Mouse (Mus musculus): ENCODE data around the gene Fam126a. TPM values are rescaled to one million over a fixed set of nuclear protein-coding genes. Genes with fewer than 3 reads are reported as not detected.

Fam126a gene
- polyA plus RNA-seq, 1 experiment, result 5.6 TPM

GRCm38 (mm10) chr5:23909256-23909655 is 121.2 kb downstream of the Fam126a start:
- Histone ChIP-seq H3K4me3 (replicated peaks; ENCODE audit: insufficient read depth, low read depth, low read length) (no peak overlapping the region), H3K27ac (ENCODE audit: insufficient read depth, low read length) (no peak overlapping the region), H3K4me1 (ENCODE audit: control insufficient read depth, insufficient read depth, low read length) (no peaks in the 10 kb centered on the region), H3K27me3 (ENCODE audit: control insufficient read depth, insufficient read depth, low read length) (no peaks in the 10 kb centered on the region)
- TF ChIP-seq CTCF (IDR thresholded peaks at IDR 0.05; ENCODE audit: borderline replicate concordance, insufficient read depth, low read depth, low read length) (no peak), POLR2A (IDR thresholded peaks at IDR 0.05; ENCODE audit: borderline replicate concordance, insufficient read depth, low read length) (no peak)
- 93% methylated on average over 3 of the region's 3 CpGs for WGBS
- no peak for DNase-seq

GRCm38 (mm10) chr5:23908486-23909090 is 121.9 kb downstream of the Fam126a start:
- TF ChIP-seq POLR2A (IDR thresholded peaks at IDR 0.05; ENCODE audit: borderline replicate concordance, insufficient read depth, low read length) (no peak), CTCF (IDR thresholded peaks at IDR 0.05; ENCODE audit: borderline replicate concordance, insufficient read depth, low read depth, low read length) (no peak)

GRCm38 (mm10) chr5:23902221-23902620 is 128.3 kb downstream of the Fam126a start:
- Histone ChIP-seq H3K27me3 (ENCODE audit: control insufficient read depth, insufficient read depth, low read length) (no peaks in the 10 kb centered on the region), H3K27ac (ENCODE audit: insufficient read depth, low read length) (no peak overlapping the region), H3K4me1 (ENCODE audit: control insufficient read depth, insufficient read depth, low read length) (no peaks in the 10 kb centered on the region), H3K4me3 (replicated peaks; ENCODE audit: insufficient read depth, low read depth, low read length) (no peak overlapping the region)
- TF ChIP-seq POLR2A (IDR thresholded peaks at IDR 0.05; ENCODE audit: borderline replicate concordance, insufficient read depth, low read length) (no peak), CTCF (IDR thresholded peaks at IDR 0.05; ENCODE audit: borderline replicate concordance, insufficient read depth, low read depth, low read length) (no peak)
- WGBS, result 75% methylated on average over 2 of the region's 2 CpGs
- no peak for DNase-seq

More at GRCm38 (mm10) chr5:23908486-23909090, 121.9 kb downstream of the Fam126a start:
- Histone ChIP-seq H3K4me1 (ENCODE audit: control insufficient read depth, insufficient read depth, low read length) (no peaks in the 10 kb centered on the region), H3K27me3 (ENCODE audit: control insufficient read depth, insufficient read depth, low read length) (no peaks in the 10 kb centered on the region), H3K27ac (ENCODE audit: insufficient read depth, low read length) (no peak overlapping the region), H3K4me3 (replicated peaks; ENCODE audit: insufficient read depth, low read depth, low read length) (no peak overlapping the region)
- WGBS, result 73% methylated on average over 4 of the region's 4 CpGs
- DNase-seq, result no peak

- 76% methylated on average over 4 of the region's 4 CpGs for WGBS
- Histone ChIP-seq H3K27ac (ENCODE audit: insufficient read depth, low read length) (no peak overlapping the region), H3K4me3 (replicated peaks; ENCODE audit: insufficient read depth, low read depth, low read length) (no peak overlapping the region), H3K4me1 (ENCODE audit: control insufficient read depth, insufficient read depth, low read length) (no peaks in the 10 kb centered on the region), H3K27me3 (ENCODE audit: control insufficient read depth, insufficient read depth, low read length) (no peaks in the 10 kb centered on the region)
- no peak for DNase-seq
- no peak for TF ChIP-seq CTCF (IDR thresholded peaks at IDR 0.05; ENCODE audit: borderline replicate concordance, insufficient read depth, low read depth, low read length)
- no peak for TF ChIP-seq POLR2A (IDR thresholded peaks at IDR 0.05; ENCODE audit: borderline replicate concordance, insufficient read depth, low read length)
These were observed 130.3 kb downstream of the Fam126a start for GRCm38 (mm10) chr5:23900190-23900589.

- WGBS, result 89% methylated on average over 11 of the region's 11 CpGs
- Histone ChIP-seq H3K27me3 (ENCODE audit: control insufficient read depth, insufficient read depth, low read length) (no peaks in the 10 kb centered on the region), H3K4me1 (ENCODE audit: control insufficient read depth, insufficient read depth, low read length) (peaks cover 18% of the 10 kb centered on the region), H3K27ac (ENCODE audit: insufficient read depth, low read length) (no peak overlapping the region), H3K4me3 (replicated peaks; ENCODE audit: insufficient read depth, low read depth, low read length) (no peak overlapping the region)
- peak in 1 of 2 experiments; percentile 14 for DNase-seq
- TF ChIP-seq CTCF (IDR thresholded peaks at IDR 0.05; ENCODE audit: borderline replicate concordance, insufficient read depth, low read depth, low read length) (no peak), POLR2A (IDR thresholded peaks at IDR 0.05; ENCODE audit: borderline replicate concordance, insufficient read depth, low read length) (no peak)
These were observed 136.4 kb downstream of the Fam126a start for GRCm38 (mm10) chr5:23893864-23894771.

GRCm38 (mm10) chr5:23893156-23893863 is 137.2 kb downstream of the Fam126a start:
- H3K27ac ChIP-seq (ENCODE audit: insufficient read depth, low read length), result no peak overlapping the region

GRCm38 (mm10) chr5:23890734-23891133 is 139.8 kb downstream of the Fam126a start:
- TF ChIP-seq CTCF (IDR thresholded peaks at IDR 0.05; ENCODE audit: borderline replicate concordance, insufficient read depth, low read depth, low read length) (peak; percentile 24; the same call in 1 of the 2 replicates), POLR2A (IDR thresholded peaks at IDR 0.05; ENCODE audit: borderline replicate concordance, insufficient read depth, low read length) (no peak)
- Histone ChIP-seq H3K4me3 (replicated peaks; ENCODE audit: insufficient read depth, low read depth, low read length) (no peak overlapping the region), H3K27me3 (ENCODE audit: control insufficient read depth, insufficient read depth, low read length) (no peaks in the 10 kb centered on the region), H3K27ac (ENCODE audit: insufficient read depth, low read length) (no peak overlapping the region), H3K4me1 (ENCODE audit: control insufficient read depth, insufficient read depth, low read length) (peaks cover 18% of the 10 kb centered on the region)
- 50% methylated on average over 10 of the region's 10 CpGs for WGBS
- peak; percentile 17 to 21 for DNase-seq

More at GRCm38 (mm10) chr5:23893156-23893863, 137.2 kb downstream of the Fam126a start:
- TF ChIP-seq POLR2A (IDR thresholded peaks at IDR 0.05; ENCODE audit: borderline replicate concordance, insufficient read depth, low read length) (no peak), CTCF (IDR thresholded peaks at IDR 0.05; ENCODE audit: borderline replicate concordance, insufficient read depth, low read depth, low read length) (no peak)
- peak; percentile 27 to 32 for DNase-seq
- no peaks in the 10 kb centered on the region for H3K27me3 ChIP-seq (ENCODE audit: control insufficient read depth, insufficient read depth, low read length)
- H3K4me1 ChIP-seq (ENCODE audit: control insufficient read depth, insufficient read depth, low read length), result peaks cover 18% of the 10 kb centered on the region
- no peak overlapping the region for H3K4me3 ChIP-seq (replicated peaks; ENCODE audit: insufficient read depth, low read depth, low read length)
- WGBS, result 32% methylated on average over 5 of the region's 5 CpGs
